Mouse (Mus musculus) thymus, adult 2 months (tissue): ENCODE measurements around the gene Casp3.

ENCODE experiments used
- CTCF ChIP-seq: fragments of 200-500 bp; IDR thresholded peaks from 2 replicates; pipeline ENCODE4 v1.5.1; 2012; ENCODE audit warnings: mild to moderate bottlenecking, control low read depth, low read length, moderate library complexity, borderline replicate concordance; ENCODE audit not compliant: control insufficient read depth, poor library complexity, insufficient read depth; ENCODE audit errors: extremely low read depth
- POLR2A ChIP-seq: fragments of 200-500 bp; IDR thresholded peaks from 2 replicates; pipeline ENCODE4 v1.6.1; 2012; ENCODE audit warnings: mild to moderate bottlenecking, low read length, control low read depth, moderate library complexity; ENCODE audit not compliant: control insufficient read depth, poor library complexity, insufficient read depth; ENCODE audit errors: extremely low read depth

- TF ChIP-seq CTCF (no peak), POLR2A (no peak)
These were observed 29.2 kb upstream of the Casp3 start for GRCm38 (mm10) chr8:46587911-46588310.
